Mouse (Mus musculus) embryonic facial prominence, embryonic 10.5 days (tissue): ENCODE measurements at regions not wholly inside any gene's neighbourhood (a gene's known extent, or its start where the extent isn't known, plus 50 kb on each side); places are given as distances from the start of the nearest gene placed in this dataset.
"Not testable (repeated sequence)": the region's sequence is repeated elsewhere in the genome, so short reads cannot be mapped to it uniquely, and the experiment has no call there.

Source experiments
- DNase-seq: peaks from one replicate; pipeline ENCODE4 v3.0.0-alpha.2; 2017; ENCODE audit warnings: low spot score
- H3K27ac ChIP-seq: fragments of 300-500 bp; sonication (generic); replicated peaks from 2 replicates; pipeline ENCODE4 v1.5.1; 2016; ENCODE audit warnings: mild to moderate bottlenecking
- H3K27me3 ChIP-seq: fragments of 300-500 bp; sonication (generic); replicated peaks from 2 replicates; pipeline ENCODE4 v1.6.1; 2016; ENCODE audit warnings: low read depth, mild to moderate bottlenecking; ENCODE audit not compliant: poor library complexity, severe bottlenecking
- H3K36me3 ChIP-seq: fragments of 300-500 bp; sonication (generic); replicated peaks from 2 replicates; pipeline ENCODE4 v1.6.1; 2016; ENCODE audit warnings: mild to moderate bottlenecking, moderate library complexity
- H3K4me1 ChIP-seq: fragments of 300-500 bp; sonication (generic); 2 replicates; pipeline ENCODE4 v1.6.1; 2016
- H3K4me3 ChIP-seq: fragments of 300-500 bp; sonication (generic); 2 replicates; pipeline ENCODE4 v1.5.1; 2016; ENCODE audit warnings: mild to moderate bottlenecking, moderate library complexity
- H3K9me3 ChIP-seq: fragments of 300-500 bp; sonication (generic); 2 replicates; pipeline ENCODE4 v1.6.1; 2016; ENCODE audit warnings: mild to moderate bottlenecking
- WGBS: fragments of 180-500 bp; shearing (Covaris S2); methylation state at CpG from one replicate; pipeline ENCODE4 v1.1.7; 2016; 5-methylcytosine and 5-hydroxymethylcytosine counted together

DNA sequence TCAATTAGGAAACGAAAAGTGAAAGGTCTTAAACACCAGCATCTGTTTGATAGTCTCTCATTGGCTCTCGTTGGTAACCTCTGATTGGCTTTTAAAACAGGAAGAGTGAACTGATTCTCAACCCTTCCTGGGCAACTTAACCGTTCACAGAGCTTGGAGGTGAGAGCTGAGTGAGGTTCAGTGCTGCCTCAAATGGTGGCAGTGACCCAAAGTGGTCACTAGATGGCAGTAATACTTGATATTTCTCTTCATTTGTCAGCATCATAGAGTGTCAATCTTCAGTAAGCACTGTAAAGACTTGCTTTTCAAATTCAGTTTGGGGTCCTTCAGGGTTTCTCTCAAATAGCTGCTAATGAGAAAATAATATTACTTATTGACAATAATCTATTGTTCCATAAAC, 321.8 kb upstream of the Gdi2 start:
- H3K4me3 ChIP-seq, H3K36me3 ChIP-seq, H3K9me3 ChIP-seq, H3K4me1 ChIP-seq, H3K27ac ChIP-seq, H3K27me3 ChIP-seq: not testable (repeated sequence)
- 55% methylated on average over 3 of the region's 3 CpGs for WGBS
- peak; percentile 22 for DNase-seq

DNA sequence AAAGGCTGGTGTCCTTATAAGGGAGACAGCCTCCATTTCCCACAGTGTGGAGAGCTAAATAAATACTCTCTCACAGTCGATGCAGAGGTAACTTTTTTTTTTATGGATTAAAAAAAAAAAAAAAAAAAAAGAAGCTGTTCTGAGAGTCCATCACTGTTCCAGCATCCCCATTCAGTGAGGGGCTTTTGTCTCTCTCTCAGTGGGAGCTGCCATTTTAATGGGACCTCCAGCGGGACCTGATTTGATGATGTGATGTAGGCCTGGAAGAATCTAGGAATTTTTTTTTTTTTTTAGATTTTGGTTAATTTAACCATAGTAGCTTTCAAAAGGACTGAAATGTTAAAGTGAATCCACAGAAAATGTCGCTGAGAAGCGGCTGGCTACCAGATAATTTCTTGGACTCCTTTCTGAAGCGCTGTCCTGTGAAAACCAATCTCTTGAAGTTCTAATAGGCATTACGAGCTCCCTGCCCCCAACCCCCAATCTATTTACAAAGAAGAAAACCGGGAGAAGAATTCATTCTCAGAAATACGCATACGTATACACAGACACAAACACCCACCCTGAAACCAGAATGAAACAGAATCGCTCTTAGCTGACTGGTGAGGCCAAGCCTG, 316.8 kb upstream of the Gdi2 start:
- DNase-seq, H3K36me3 ChIP-seq, H3K4me3 ChIP-seq, H3K27me3 ChIP-seq, H3K27ac ChIP-seq, H3K4me1 ChIP-seq: not testable (repeated sequence)
- 66% methylated on average over 10 of the region's 10 CpGs for WGBS
- H3K9me3 ChIP-seq = 0 out of 2 replicates have a peak, but pooled peaks cover 11% of the 10 kb centered on the region

- DNase-seq = no peak
- Histone ChIP-seq H3K27ac (no peak overlapping the region), H3K27me3 (no peaks in the 10 kb centered on the region), H3K4me1 (no peaks in the 10 kb centered on the region), H3K4me3 (peak overlapping the region; percentile 2; the same call in 1 of the 2 replicates), H3K36me3 (no peaks in the 10 kb centered on the region), H3K9me3 (0 out of 2 replicates have a peak, but pooled peaks cover 13% of the 10 kb centered on the region)
- 67% methylated on average over 16 of the region's 16 CpGs for WGBS
These were observed 316.2 kb upstream of the Gdi2 start for GRCm38 (mm10) chr13:3221622-3222021.

DNA sequence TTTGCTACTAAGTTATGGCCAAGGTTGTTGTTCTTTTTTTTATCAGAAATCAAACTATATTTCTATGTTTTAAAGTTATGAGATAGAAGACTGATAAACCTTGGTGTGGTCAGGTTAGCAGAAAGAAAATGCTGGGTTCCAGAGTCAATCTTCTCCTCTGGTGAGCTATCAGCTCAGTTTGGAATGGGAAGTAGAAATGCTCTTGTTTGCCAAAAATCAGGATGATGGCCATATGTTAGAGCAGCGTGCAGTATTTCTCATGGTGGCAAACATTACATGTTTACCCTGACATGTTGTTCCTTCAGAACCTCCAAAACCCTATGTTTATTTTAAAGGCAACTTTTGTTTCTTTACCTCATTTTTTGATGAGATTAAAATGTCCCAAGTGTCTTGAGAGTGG, 279.5 kb upstream of the Gdi2 start:
- Histone ChIP-seq H3K4me3 (no peak overlapping the region), H3K36me3 (no peaks in the 10 kb centered on the region), H3K9me3 (peaks cover 24% of the 10 kb centered on the region; the same call in 1 of the 2 replicates), H3K4me1 (no peaks in the 10 kb centered on the region), H3K27ac (no peak overlapping the region), H3K27me3 (no peaks in the 10 kb centered on the region)
- WGBS = 84% methylated on average over 1 of the region's 1 CpGs
- no peak for DNase-seq

GRCm38 (mm10) chr13:3276130-3276529, 261.7 kb upstream of the Gdi2 start:
- not testable (repeated sequence) for H3K27ac ChIP-seq, H3K4me1 ChIP-seq, H3K4me3 ChIP-seq, H3K36me3 ChIP-seq, DNase-seq, H3K27me3 ChIP-seq
- WGBS = 53% methylated on average over 1 of the region's 1 CpGs
- H3K9me3 ChIP-seq = peaks cover 15% of the 10 kb centered on the region
